Mouse (Mus musculus) G1E-ER4 (cell line): ENCODE measurements around the gene Smg7. TPM values are rescaled to one million over a fixed set of nuclear protein-coding genes. Genes with fewer than 3 reads are reported as not detected.

ENCODE experiments used
- GATA1 ChIP-seq: IDR thresholded peaks from one replicate; pipeline ENCODE4 v1.8.0; 2012; ENCODE audit warnings: low read length, inconsistent platforms
- polyA plus RNA-seq: library from polyadenylated mRNA; stranded (reverse); fragments of >175 nt; gene quantifications from 2 replicates; pipeline ENCODE4 v1.2.3, GENCODE M21; 2012

The Smg7 gene
- polyA plus RNA-seq, 1 experiment = 5.5 TPM

DNA sequence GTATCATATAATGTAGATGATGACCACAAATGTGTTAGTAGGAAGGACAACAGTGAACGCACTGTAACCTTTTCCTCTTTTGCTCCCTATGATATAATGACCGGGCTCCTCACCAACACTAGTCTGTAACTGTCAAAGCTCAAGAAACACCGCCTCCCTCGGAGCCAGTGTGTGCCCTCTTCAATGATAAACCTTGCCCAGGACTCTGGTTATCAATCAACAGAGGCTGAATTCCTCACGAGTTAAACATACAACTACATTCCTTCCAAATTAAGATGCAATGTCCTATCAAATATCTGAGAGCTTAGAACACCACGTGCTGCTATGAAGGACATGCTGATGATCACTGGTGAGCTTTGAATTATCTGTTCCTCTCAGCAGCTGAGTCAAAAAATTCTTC lies 32.5 kb downstream of the Smg7 start:
- no peak for TF ChIP-seq GATA1

DNA sequence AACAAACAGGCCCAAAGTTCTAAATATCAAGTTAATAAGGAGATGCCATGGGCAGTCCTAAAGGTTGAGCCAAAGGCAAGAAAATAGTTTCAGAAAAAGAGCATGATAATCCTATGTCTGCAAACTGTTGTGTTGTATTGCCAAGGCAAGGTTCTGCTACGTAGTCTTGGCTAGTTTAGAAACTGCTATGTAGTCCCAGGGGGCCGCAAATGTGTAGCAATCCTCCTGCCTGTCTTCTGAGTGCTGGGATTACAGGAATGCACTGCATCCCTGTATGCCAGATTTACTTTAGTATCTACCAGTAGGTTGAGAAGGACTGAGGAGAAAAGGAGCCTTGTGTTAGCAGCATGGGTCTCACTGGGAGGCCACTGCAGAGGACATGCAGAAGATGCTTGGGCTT lies 55.6 kb downstream of the Smg7 start:
- no peak for TF ChIP-seq GATA1

DNA sequence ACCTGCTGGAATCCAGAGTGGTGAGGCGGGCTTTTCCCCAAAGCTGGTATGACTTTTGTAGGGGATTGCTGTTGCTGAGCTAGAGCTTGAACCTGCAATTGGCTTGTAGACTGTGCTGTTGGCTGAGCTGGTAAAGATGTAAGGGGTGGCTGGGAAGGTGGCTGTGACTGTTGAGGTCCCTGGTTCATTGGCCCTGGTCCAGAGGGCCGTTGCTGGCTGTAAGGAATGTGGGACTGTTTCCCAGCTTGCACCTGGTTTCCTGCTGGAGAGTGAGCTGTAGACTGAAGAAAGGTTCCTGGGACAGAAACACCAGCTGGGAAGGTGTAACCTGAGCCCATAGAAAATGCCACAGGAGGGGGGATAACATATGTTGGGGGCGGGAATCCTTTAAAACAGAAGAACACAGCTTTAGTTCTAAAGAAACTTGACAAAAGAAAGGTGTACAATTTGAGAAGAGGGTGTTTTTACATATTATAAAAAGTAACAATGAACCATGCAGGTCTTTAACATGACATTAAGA lies 57.2 kb downstream of the Smg7 start:
- no peak for TF ChIP-seq GATA1

DNA sequence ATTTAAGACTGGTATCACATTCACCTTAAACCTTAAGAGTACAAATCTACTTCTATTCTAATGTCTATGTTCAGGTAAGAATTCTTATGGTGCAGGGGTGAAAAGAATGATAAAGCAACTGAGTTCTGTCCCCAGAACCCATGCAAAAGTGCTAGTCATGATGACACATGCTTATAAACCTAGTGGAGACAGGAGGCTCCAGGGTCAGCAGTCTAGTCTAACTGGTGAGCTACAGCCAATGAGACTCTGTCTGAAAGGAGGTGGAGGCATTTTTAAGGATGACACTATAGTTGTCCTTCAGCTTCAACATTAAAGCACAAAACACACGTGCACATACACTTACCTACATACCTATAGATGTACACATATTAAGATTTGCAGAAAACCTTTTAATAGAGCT lies 57.8 kb downstream of the Smg7 start:
- no peak for TF ChIP-seq GATA1

DNA sequence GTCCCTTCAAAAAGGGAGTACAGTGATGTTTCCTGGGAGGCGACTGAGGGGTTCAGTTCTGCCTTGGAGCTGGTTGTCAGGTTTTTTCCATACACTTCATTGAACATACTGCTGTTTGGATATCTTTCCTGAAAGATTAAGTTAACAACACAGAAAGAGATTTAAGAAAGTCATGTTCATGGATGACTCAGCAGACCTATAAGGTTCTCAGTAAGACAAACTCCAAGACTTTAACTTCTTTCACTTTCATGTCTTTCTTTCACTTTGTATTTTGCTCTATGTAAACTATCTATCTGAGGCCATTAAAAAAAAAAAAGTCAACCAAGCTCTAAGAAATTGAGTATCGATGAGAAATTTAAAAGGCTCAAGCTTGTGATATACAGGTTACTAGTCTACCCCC lies 61.4 kb downstream of the Smg7 start:
- no peak for TF ChIP-seq GATA1

DNA sequence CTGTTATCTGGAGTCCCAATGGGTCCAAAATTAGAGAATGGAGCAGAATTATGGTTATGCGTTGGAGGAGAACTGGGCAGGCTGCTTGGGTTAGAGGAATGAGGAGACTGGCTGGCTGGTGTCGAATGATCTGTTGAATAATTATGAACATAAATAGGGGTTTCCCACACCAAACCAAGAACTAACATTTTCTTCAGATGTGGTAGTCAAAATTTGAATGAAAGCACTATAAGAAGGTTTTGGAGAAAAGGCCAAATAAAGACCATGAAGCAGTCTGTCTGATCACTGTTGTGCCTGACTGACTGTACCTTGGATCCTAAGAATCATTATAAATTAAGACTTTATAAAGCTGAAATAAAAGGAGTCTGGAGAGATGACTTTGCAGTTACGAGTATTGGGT lies 62.1 kb downstream of the Smg7 start:
- TF ChIP-seq GATA1 = no peak

DNA sequence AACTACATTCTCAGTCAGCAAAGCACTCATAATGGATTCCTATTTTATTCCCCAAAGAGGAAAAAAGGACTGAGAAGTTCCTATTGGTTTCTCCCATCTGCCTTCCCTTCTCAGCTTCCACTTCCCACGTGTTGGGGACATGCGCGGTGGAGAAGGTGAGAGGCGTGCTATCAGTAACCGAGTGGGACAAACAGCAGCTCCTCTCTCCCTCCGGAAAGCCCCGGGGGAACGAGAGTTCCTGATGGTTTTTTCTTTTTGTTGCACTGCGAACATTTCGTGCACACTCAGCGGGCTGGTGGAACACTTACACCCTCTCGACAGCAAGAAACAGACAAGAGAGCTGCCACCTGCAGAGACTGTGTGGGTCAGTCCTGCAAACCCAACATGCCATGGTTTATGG lies 63.6 kb downstream of the Smg7 start:
- no peak for TF ChIP-seq GATA1

DNA sequence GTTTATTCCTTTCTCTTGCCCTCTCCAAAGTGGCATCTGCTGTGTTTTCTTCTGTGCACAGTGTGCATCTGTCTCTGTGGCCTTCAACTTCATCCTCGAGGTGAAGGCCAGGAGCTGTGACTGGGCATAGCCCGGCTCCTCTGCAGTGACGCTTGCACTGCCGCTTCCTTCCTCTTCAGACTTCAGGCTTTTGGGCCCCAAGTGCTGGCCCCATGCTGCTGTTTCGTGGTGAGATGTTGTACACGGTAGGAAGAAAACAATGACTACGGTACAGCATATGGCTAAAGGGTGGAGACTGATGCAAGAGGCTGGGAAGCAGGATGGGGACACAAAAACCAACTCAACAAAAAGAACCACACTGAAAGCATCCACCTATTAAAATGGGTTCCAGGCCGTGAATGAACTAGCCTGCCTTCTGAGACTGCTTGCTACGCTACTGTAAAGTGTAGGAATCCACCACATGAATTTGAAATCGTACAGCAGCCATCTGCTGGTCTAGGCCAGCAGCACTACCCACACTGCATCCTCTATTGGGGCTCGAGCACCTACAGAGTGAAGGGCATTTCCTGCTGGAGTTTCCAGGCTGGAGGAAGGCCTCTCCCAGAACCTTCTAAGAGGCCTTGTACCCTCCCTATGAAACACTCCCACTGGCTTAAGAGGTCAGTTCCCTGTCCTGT lies 64.3 kb downstream of the Smg7 start:
- no peak for TF ChIP-seq GATA1

DNA sequence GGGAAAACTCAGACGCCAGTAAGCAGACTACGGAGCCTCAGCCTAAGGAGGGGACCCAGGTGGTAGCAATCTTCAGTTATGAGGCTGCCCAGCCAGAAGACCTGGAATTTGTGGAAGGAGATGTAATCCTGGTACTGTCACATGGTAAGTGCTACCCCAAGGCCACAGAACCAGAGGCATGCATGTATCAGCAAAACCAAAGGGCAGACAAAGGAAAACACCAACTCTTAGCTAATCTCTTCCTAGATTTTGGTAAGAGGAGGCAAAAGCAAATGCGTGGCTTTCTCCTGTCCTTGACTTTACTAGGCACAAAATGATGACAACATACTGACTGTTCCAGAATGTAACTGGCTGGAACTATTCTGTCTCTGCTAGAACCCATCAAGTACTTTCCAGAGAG lies 67.4 kb downstream of the Smg7 start:
- no peak for TF ChIP-seq GATA1

DNA sequence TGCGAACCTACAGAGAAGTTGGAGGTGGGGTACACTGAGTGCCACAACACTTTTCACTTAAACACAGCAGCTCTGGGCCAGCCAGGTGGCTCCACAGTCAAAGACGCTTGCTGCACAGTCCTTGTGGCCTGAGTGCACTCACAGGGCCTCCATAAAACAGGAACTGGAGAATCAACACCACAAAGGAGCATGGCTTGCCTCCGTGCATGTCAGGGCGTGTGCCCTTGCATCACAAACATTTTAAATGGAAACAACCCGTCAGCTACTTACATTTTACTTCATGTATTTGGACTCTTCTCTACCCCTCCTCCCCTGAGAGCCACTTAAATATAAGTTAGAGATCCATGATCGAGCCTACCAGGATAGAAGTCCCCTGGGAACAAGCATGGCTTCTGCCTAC lies 70.1 kb downstream of the Smg7 start:
- TF ChIP-seq GATA1 = no peak

DNA sequence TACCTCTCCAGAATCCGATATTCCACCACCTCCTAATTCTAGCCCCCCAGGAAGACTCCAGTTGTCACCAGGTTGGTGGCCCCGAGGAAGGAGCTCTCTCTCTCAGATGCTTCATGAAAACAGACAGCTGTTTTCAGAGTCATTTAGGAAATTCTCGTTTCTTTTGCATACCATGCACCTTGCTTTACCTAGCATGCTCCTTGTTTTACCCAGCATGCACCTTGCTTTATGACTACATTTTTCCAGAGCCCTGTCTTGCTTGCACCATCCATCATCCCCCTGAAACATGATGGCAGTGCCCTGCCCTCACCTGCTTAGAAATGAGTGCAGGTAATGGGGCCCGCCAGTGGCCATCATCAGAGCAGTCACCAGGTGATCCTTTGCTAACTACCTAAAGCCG lies 70.8 kb downstream of the Smg7 start:
- TF ChIP-seq GATA1 = no peak

DNA sequence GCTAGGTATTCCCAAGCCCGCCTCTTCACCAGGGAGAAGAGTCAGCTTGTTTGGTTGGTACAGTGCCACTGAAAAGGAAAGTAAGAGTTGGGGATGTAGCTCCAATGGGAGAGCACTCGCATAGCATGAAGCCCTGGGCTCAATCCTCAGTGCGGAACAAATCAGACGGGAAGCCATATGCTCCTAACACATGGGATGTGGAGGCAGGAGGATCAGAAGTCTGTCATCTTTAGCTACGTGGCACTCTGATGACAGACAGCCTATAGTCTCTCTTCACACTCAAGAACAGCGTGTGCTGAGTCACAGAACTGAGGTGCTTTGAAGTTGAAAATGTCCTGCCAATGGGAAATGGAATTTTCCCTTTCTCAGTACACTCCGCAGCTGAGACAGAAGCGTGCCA lies 71.4 kb downstream of the Smg7 start:
- TF ChIP-seq GATA1 = no peak

DNA sequence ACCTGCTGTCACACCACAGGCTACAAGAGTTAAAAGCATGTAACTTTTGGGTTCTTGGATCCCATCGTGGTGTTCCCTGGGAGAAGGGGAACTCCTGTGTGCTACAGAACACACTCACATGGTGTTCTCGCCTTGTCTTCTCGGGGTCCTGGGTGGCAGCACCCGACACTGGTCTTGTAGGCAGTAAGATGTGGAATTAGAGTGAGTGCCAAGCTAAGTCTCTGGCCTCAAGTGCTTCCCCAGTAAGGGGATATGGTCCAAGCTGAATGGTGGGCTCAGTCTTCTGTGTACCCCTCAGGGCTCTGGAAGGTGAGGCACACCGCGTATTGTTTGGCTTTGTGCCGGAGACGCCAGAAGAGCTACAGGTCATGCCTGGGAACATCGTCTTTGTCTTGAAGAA lies 72.4 kb downstream of the Smg7 start:
- TF ChIP-seq GATA1 = no peak

DNA sequence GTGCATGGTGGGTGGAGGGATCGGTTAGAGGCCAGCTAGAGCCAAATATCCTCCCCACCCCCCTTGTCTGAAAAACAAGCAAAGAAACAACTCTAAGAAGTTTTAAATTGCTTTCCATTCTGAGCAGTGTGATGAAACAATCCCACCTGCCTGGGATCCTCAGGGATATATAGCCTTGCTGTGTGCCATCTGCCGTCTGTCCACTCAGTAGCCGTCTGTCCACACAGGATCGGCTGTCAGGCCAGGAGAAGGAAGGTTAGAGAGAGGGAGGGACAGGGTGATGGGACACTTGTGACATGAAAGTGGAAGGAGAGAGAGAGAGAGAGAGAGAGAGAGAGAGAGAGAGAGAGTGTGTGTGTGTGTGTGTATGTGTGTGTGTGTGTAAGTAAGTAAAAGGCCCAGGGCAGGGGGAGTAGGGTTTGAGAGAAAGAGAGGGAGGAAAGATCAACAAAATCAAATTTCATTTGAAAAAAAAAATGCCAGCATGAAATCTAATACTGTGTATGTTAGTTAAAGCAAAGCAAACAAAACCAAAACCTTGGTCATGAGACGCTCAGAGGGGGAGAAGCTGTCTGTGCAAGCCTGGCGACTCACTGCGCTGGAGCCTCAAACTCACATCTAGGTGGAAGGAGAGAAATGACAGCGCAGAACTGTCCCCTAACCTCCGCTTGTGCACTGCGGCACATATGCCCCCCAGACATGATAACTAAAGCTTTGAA lies 73.7 kb downstream of the Smg7 start:
- TF ChIP-seq GATA1 = no peak

DNA sequence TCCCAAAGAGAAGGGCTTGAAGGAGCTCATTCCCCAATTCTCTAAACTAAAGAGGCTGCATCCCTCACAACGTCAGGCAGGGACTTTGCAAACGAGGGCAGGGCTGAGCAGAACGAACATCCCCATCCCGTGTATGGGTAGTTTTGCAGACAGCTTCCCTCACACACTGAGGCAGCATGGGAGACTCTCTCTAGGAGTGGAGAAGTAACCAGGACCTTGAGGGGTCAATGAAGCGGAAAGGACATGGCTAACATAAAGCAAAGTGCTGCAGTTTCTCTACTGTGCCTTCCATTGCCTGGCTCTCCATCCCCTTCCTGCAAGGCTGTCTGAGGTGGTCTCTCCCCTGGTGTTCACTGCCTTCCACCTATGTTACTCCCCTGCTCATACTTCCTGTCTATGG lies 74.3 kb downstream of the Smg7 start:
- no peak for TF ChIP-seq GATA1

DNA sequence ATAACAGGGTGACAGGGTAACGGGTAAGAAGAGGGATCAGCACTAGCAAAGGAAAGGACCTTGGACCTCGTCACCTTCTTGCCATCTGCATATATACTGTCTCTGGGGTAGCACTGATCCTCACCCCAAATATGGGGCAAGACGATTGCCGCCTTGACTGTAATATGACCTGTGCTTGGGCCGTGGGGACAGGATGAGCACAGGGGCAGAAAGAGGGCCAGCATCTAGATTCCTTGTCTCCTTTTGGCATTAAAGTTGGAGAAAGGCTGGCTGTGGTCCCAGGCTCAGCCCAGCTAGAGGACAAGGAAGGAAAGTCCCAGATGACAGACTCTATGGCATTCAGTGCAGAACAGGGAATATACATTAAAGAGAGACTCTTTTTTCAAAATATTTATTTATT lies 76.0 kb downstream of the Smg7 start:
- TF ChIP-seq GATA1 = no peak

DNA sequence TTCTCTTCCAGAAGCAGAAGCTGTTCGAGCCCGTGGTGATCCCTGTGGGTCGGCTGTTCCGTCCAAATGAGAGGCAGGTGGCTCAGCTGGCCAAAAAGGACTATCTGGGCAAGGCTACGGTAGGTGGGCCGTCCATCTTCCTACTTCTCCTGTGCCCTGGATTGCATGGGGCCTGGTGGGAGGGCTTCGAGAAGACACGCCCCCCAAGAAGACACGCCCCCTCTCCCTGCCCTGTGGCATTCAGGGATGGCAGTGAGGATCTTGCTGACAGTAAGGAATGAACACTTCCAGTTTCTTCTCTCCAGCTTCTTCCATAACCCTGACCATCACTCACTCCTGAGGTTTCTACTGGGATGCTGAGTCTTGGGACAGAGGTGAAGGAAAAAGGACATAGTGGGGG lies 78.2 kb downstream of the Smg7 start:
- TF ChIP-seq GATA1 = no peak
